Mouse (Mus musculus): ENCODE measurements around the gene Pifo. TPM values are rescaled to one million over a fixed set of nuclear protein-coding genes. Genes with fewer than 3 reads are reported as not detected.
A peak's percentile ranks its signal among the peaks of the same experiment; 100 is the strongest.
"Not testable (repeated sequence)": the region's sequence is repeated elsewhere in the genome, so short reads cannot be mapped to it uniquely, and the experiment has no call there.

Gene Pifo
- polyA plus RNA-seq, 1 experiment from 2014 or later = 7.8 TPM

- 14% methylated on average over 11 of the region's 11 CpGs for WGBS
- DNase-seq (ENCODE audit: low spot score) (peak; percentile 1), ATAC-seq (peak; percentile 46; the same call in 1 of the 2 replicates)
- Histone ChIP-seq H3K4me3 (ENCODE audit: low read depth, low read length) (peak overlapping the region; percentile 20), H3K4me1 (ENCODE audit: control insufficient read depth, insufficient read depth, low read length) (peaks cover 6% of the 10 kb centered on the region; the same call in 1 of the 2 replicates), H3K4me2 (ENCODE audit: low read length) (peak overlapping the region; percentile 44), H3K9ac (ENCODE audit: low read length) (peak overlapping the region; percentile 32; the same call in 1 of the 2 replicates), H3K9me3 (replicated peaks; ENCODE audit: control insufficient read depth, low read length) (no peaks in the 10 kb centered on the region), H3K36me3 (ENCODE audit: control insufficient read depth, insufficient read depth, low read length) (no peaks in the 10 kb centered on the region), H3K27ac (ENCODE audit: low read depth, low read length) (no peak overlapping the region), H3K27me3 (replicated peaks; ENCODE audit: control insufficient read depth, insufficient read depth, low read length) (no peaks in the 10 kb centered on the region)
Measured at GRCm38 (mm10) chr3:106000707-106001375, 13.6 kb downstream of the Pifo start.

- H3K9ac ChIP-seq (ENCODE audit: low read length) = no peak overlapping the region
- no peak overlapping the region for H3K4me2 ChIP-seq (ENCODE audit: low read length)
- 77% methylated on average over 2 of the region's 2 CpGs for WGBS
- H3K27ac ChIP-seq (ENCODE audit: low read depth, low read length) = no peak overlapping the region
- H3K9me3 ChIP-seq (replicated peaks; ENCODE audit: control insufficient read depth, low read length) = no peaks in the 10 kb centered on the region
- DNase-seq (ENCODE audit: low spot score) (no peak), ATAC-seq (no peak)
- H3K36me3 ChIP-seq (ENCODE audit: control insufficient read depth, insufficient read depth, low read length) = no peaks in the 10 kb centered on the region
- H3K4me1 ChIP-seq (ENCODE audit: control insufficient read depth, insufficient read depth, low read length) = no peaks in the 10 kb centered on the region
- H3K4me3 ChIP-seq (ENCODE audit: low read depth, low read length) = no peak overlapping the region
- no peaks in the 10 kb centered on the region for H3K27me3 ChIP-seq (replicated peaks; ENCODE audit: control insufficient read depth, insufficient read depth, low read length)
Measured at GRCm38 (mm10) chr3:105994730-105995129, 19.7 kb downstream of the Pifo start.

DNA sequence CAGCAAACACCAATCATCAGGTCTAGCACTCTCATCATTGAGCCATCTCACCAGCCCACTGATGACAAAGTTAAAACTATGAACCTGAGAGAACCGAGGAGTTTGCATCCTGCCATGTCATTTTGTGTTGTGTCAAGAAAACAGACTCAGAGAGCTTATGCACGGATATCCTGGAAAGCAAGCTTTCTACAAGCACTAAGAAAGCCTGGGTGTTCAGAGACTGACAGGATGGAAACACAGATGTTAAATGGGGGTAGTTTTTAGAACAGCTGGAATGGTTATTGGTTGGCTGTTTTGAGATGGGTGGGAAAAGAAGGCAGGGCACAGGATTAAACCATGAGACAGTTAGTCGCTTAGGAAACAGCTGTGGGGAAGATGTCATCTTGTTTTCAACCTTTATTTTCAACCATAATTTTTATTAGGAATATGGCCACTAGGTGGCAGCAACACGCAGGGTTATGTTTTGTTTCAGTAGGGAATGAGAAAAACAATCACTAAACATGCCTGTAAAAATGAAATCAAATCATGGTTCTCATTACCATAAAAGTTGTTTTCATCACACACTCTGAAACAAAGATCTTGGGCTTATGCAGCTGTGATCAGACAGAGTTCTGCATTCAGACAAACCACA, 22.7 kb downstream of the Pifo start:
- Histone ChIP-seq H3K36me3 (ENCODE audit: control insufficient read depth, insufficient read depth, low read length) (no peaks in the 10 kb centered on the region), H3K27me3 (replicated peaks; ENCODE audit: control insufficient read depth, insufficient read depth, low read length) (no peaks in the 10 kb centered on the region), H3K4me1 (ENCODE audit: control insufficient read depth, insufficient read depth, low read length) (no peaks in the 10 kb centered on the region), H3K27ac (ENCODE audit: low read depth, low read length) (no peak overlapping the region), H3K9ac (ENCODE audit: low read length) (no peak overlapping the region), H3K4me3 (ENCODE audit: low read depth, low read length) (no peak overlapping the region), H3K4me2 (ENCODE audit: low read length) (no peak overlapping the region), H3K9me3 (replicated peaks; ENCODE audit: control insufficient read depth, low read length) (no peaks in the 10 kb centered on the region)
- DNase-seq (ENCODE audit: low spot score) (peak; percentile 76), ATAC-seq (0 out of 2 replicates have a peak, but pooled peaks have one; percentile 23)
- WGBS = 39% methylated on average over 4 of the region's 4 CpGs

DNA sequence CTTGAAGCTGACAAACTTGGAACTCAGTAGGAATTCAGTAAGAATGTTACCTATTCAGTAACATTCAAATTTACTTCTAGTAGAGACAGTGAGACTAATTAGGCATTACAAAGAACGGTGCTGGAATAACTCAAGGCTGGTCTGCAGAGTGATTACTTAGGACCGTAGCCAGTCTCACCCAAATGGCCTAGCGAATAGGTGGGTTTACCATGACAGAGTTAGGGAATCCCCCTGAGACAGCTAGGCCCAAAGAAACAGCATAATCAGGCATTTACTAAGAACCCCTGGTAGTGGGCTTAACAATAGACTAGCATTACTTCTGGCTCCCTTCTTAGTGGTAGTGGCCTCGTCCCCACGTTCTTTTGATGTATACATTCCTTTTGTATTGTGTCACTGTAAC, 24.8 kb downstream of the Pifo start:
- H3K9ac ChIP-seq (ENCODE audit: low read length); H3K4me3 ChIP-seq (ENCODE audit: low read depth, low read length); H3K27me3 ChIP-seq (replicated peaks; ENCODE audit: control insufficient read depth, insufficient read depth, low read length); DNase-seq (ENCODE audit: low spot score); H3K4me2 ChIP-seq (ENCODE audit: low read length); ATAC-seq; H3K27ac ChIP-seq (ENCODE audit: low read depth, low read length); H3K4me1 ChIP-seq (ENCODE audit: control insufficient read depth, insufficient read depth, low read length); H3K9me3 ChIP-seq (replicated peaks; ENCODE audit: control insufficient read depth, low read length); H3K36me3 ChIP-seq (ENCODE audit: control insufficient read depth, insufficient read depth, low read length): not testable (repeated sequence)
- WGBS = 32% methylated on average over 5 of the region's 5 CpGs

DNA sequence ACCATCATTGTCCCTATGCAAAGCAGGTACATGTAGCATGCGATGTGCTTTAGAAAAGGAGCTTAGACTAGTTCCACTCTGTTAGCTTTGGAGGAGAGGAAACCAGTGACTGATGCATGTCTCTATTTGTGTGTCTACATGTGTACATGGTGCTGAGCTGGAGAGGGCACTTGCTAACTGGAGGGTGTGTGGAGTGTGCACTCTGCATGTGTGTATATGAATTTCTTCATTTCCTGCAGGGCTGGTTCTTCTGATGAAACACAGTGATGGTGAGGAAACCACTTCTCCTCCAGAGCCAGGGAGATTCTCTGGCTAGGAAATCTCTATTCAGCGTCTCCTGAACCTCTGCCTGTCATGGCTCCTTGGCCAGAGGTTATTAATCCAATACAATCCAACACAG, 40.3 kb downstream of the Pifo start:
- Histone ChIP-seq H3K27me3 (replicated peaks; ENCODE audit: control insufficient read depth, insufficient read depth, low read length) (no peaks in the 10 kb centered on the region), H3K4me1 (ENCODE audit: control insufficient read depth, insufficient read depth, low read length) (no peaks in the 10 kb centered on the region), H3K9ac (ENCODE audit: low read length) (no peak overlapping the region), H3K4me3 (ENCODE audit: low read depth, low read length) (no peak overlapping the region), H3K27ac (ENCODE audit: low read depth, low read length) (no peak overlapping the region), H3K36me3 (ENCODE audit: control insufficient read depth, insufficient read depth, low read length) (peaks cover 11% of the 10 kb centered on the region), H3K9me3 (replicated peaks; ENCODE audit: control insufficient read depth, low read length) (no peaks in the 10 kb centered on the region), H3K4me2 (ENCODE audit: low read length) (no peak overlapping the region)
- no peak for ATAC-seq
- no peak for DNase-seq (ENCODE audit: low spot score)
- 90% methylated on average over 2 of the region's 2 CpGs for WGBS

GRCm38 (mm10) chr3:105973411-105973810, 41.0 kb downstream of the Pifo start, which contains the start of gene Ovgp1:
Gene Ovgp1 (plus strand): TSS chr3:105973711.
- DNase-seq (ENCODE audit: low spot score) (no peak), ATAC-seq (no peak)
- 85% methylated on average over 3 of the region's 3 CpGs for WGBS
- no peaks in the 10 kb centered on the region for H3K9me3 ChIP-seq (replicated peaks; ENCODE audit: control insufficient read depth, low read length)
- no peaks in the 10 kb centered on the region for H3K27me3 ChIP-seq (replicated peaks; ENCODE audit: control insufficient read depth, insufficient read depth, low read length)
- no peak within 1 kb of the TSS for H3K9ac ChIP-seq (ENCODE audit: low read length)
- H3K4me1 ChIP-seq (ENCODE audit: control insufficient read depth, insufficient read depth, low read length) = no peaks in the 10 kb centered on the region
- no peak within 1 kb of the TSS for H3K4me3 ChIP-seq (ENCODE audit: low read depth, low read length)
- no peak within 1 kb of the TSS for H3K27ac ChIP-seq (ENCODE audit: low read depth, low read length)
- no peak within 1 kb of the TSS for H3K4me2 ChIP-seq (ENCODE audit: low read length)
- H3K36me3 ChIP-seq (ENCODE audit: control insufficient read depth, insufficient read depth, low read length) = peaks cover 18% of the 10 kb centered on the region

DNA sequence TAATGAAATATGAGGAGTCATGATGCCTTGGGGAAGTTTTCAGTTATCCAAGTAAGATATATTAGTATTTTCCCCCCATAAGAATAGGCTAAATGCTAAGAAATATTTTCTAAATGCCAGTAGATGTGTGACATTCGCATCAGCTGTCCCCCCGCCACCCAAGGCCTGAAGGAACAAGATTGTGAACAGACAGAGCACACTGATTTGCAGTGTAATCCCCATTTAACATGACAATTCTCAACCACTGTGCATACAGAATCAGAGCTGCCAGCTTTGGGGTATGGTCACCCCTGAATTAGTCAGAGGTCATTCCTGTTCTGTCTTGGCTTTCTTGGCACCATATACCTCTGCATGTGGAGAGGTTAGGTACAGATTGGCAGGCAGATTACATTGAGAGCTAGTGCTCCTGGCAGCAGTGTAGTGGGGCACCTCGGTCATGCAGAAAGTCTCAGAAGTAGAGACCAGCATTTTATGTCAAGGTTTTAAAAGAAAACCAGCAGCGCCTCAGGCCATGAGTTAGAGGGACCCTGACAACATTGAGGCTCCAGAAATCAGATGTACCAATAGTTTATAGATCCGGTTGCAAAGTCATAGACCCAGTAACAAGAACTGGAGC, 42.5 kb downstream of the Pifo start:
- ATAC-seq (no peak), DNase-seq (ENCODE audit: low spot score) (no peak)
- H3K9ac ChIP-seq (ENCODE audit: low read length) = no peak overlapping the region
- H3K9me3 ChIP-seq (replicated peaks; ENCODE audit: control insufficient read depth, low read length) = no peaks in the 10 kb centered on the region
- H3K36me3 ChIP-seq (ENCODE audit: control insufficient read depth, insufficient read depth, low read length) = peaks cover 33% of the 10 kb centered on the region
- no peak overlapping the region for H3K27ac ChIP-seq (ENCODE audit: low read depth, low read length)
- no peak overlapping the region for H3K4me2 ChIP-seq (ENCODE audit: low read length)
- 85% methylated on average over 5 of the region's 5 CpGs for WGBS
- H3K4me1 ChIP-seq (ENCODE audit: control insufficient read depth, insufficient read depth, low read length) = no peaks in the 10 kb centered on the region
- no peaks in the 10 kb centered on the region for H3K27me3 ChIP-seq (replicated peaks; ENCODE audit: control insufficient read depth, insufficient read depth, low read length)
- H3K4me3 ChIP-seq (ENCODE audit: low read depth, low read length) = no peak overlapping the region

DNA sequence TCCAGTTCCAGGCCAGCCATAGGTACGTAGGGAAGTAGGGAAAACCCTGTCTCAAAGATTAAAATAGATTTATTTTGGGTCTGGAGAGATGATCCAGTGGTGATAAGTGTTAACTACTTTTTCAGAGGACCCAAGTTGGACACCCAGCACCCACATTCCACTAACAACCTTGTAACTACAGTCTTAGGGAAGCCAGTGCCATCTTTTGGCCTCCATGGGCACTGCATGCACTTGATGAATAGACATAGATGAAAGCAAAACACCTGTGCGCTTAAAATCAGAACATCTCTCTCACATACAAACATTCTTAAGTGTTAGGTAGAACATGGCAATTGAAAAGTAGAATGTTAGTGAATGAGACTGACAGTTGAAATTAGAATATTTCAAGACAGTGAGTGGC, 53.7 kb downstream of the Pifo start:
- Histone ChIP-seq H3K4me3 (ENCODE audit: low read depth, low read length) (peak overlapping the region; percentile 78; the same call in 1 of the 2 replicates), H3K27me3 (replicated peaks; ENCODE audit: control insufficient read depth, insufficient read depth, low read length) (no peaks in the 10 kb centered on the region), H3K9me3 (replicated peaks; ENCODE audit: control insufficient read depth, low read length) (no peaks in the 10 kb centered on the region), H3K9ac (ENCODE audit: low read length) (no peak overlapping the region), H3K27ac (ENCODE audit: low read depth, low read length) (no peak overlapping the region), H3K4me1 (ENCODE audit: control insufficient read depth, insufficient read depth, low read length) (peaks cover 17% of the 10 kb centered on the region), H3K36me3 (ENCODE audit: control insufficient read depth, insufficient read depth, low read length) (peaks cover 50% of the 10 kb centered on the region), H3K4me2 (ENCODE audit: low read length) (peak overlapping the region; percentile 69)
- no peak for ATAC-seq
- DNase-seq (ENCODE audit: low spot score) = no peak
- WGBS = 95% methylated on average over 2 of the region's 2 CpGs

- Histone ChIP-seq H3K36me3 (ENCODE audit: control insufficient read depth, insufficient read depth, low read length) (peaks cover 46% of the 10 kb centered on the region), H3K4me2 (ENCODE audit: low read length) (peak within 1 kb of the TSS; percentile 69), H3K27ac (ENCODE audit: low read depth, low read length) (peak within 1 kb of the TSS; percentile 75), H3K4me3 (ENCODE audit: low read depth, low read length) (peak within 1 kb of the TSS; percentile 78), H3K9me3 (replicated peaks; ENCODE audit: control insufficient read depth, low read length) (no peaks in the 10 kb centered on the region), H3K9ac (ENCODE audit: low read length) (peak within 1 kb of the TSS; percentile 92), H3K4me1 (ENCODE audit: control insufficient read depth, insufficient read depth, low read length) (peaks cover 17% of the 10 kb centered on the region), H3K27me3 (replicated peaks; ENCODE audit: control insufficient read depth, insufficient read depth, low read length) (no peaks in the 10 kb centered on the region)
- no peak for ATAC-seq
- no peak for DNase-seq (ENCODE audit: low spot score)
- WGBS = 6% methylated on average over 6 of the region's 6 CpGs
Measured at GRCm38 (mm10) chr3:105959999-105960398, 54.4 kb downstream of the Pifo start, which contains the start of gene Atp5f1. Gene Atp5f1 (minus strand): TSS chr3:105960099.
